Mouse (Mus musculus): ENCODE measurements at regions not wholly inside any gene's neighbourhood (a gene's known extent, or its start where the extent isn't known, plus 50 kb on each side); places are given as distances from the start of the nearest gene placed in this dataset.

- ATAC-seq (ENCODE audit: insufficient read depth), result no peak
Observed at GRCm38 (mm10) chr13:86274926-86275622, 228.4 kb upstream of the Cox7c start.

GRCm38 (mm10) chr13:86238054-86238453, 191.3 kb upstream of the Cox7c start:
- H3K9me3 ChIP-seq (ENCODE audit: control insufficient read depth, low read length), result no peaks in the 10 kb centered on the region
- H3K27ac ChIP-seq, result no peak overlapping the region
- H3K9ac ChIP-seq (replicated peaks), result no peak overlapping the region
- WGBS (ENCODE audit: insufficient replicate concordance), result 54% methylated on average over 1 of the region's 1 CpGs
- no peak overlapping the region for H3K4me2 ChIP-seq (ENCODE audit: low read depth)
- no peak for TF ChIP-seq EP300 (IDR thresholded peaks at IDR 0.05; ENCODE audit: low read depth)
- TF ChIP-seq CTCF (IDR thresholded peaks at IDR 0.05; ENCODE audit: low read depth), result no peak
- no peaks in the 10 kb centered on the region for H3K4me1 ChIP-seq (replicated peaks; ENCODE audit: control insufficient read depth in 2 of 2, insufficient read depth in 2 of 2, low read length in 1 of 2)
- ATAC-seq (ENCODE audit: insufficient read depth) (no peak), DNase-seq (ENCODE audit: low read depth in 3 of 3, low spot score in 3 of 3) (no peak)
- H3K4me3 ChIP-seq (ENCODE audit: insufficient read depth in 1 of 2, low read depth in 2 of 2, low read length in 2 of 2), result no peak overlapping the region
- H3K36me3 ChIP-seq (replicated peaks; ENCODE audit: control insufficient read depth, insufficient read depth, low read depth), result no peaks in the 10 kb centered on the region
- no peaks in the 10 kb centered on the region for H3K27me3 ChIP-seq (ENCODE audit: control insufficient read depth, insufficient read depth, low read length)

More at GRCm38 (mm10) chr13:86274926-86275622, 228.4 kb upstream of the Cox7c start:
- Histone ChIP-seq H3K9me3 (ENCODE audit: control insufficient read depth, low read length) (no peaks in the 10 kb centered on the region), H3K27me3 (ENCODE audit: control insufficient read depth, insufficient read depth, low read length) (no peaks in the 10 kb centered on the region), H3K4me3 (ENCODE audit: insufficient read depth in 1 of 2, low read depth in 2 of 2, low read length in 2 of 2) (no peak overlapping the region), H3K27ac (no peak overlapping the region), H3K9ac (replicated peaks) (no peak overlapping the region), H3K36me3 (replicated peaks; ENCODE audit: control insufficient read depth, insufficient read depth, low read depth) (no peaks in the 10 kb centered on the region), H3K4me2 (ENCODE audit: low read depth) (no peak overlapping the region), H3K4me1 (replicated peaks; ENCODE audit: control insufficient read depth in 2 of 2, insufficient read depth in 2 of 2, low read length in 1 of 2) (no peaks in the 10 kb centered on the region)
- DNase-seq (ENCODE audit: low read depth in 3 of 3, low spot score in 3 of 3), result no peak
- no peak for TF ChIP-seq CTCF (IDR thresholded peaks at IDR 0.05; ENCODE audit: low read depth)
- TF ChIP-seq EP300 (IDR thresholded peaks at IDR 0.05; ENCODE audit: low read depth), result no peak
- 41% methylated on average over 2 of the region's 2 CpGs for WGBS (ENCODE audit: insufficient replicate concordance)

- ATAC-seq (ENCODE audit: insufficient read depth), result no peak
- Histone ChIP-seq H3K4me3 (ENCODE audit: insufficient read depth in 1 of 2, low read depth in 2 of 2, low read length in 2 of 2) (no peak overlapping the region), H3K9ac (replicated peaks) (no peak overlapping the region), H3K36me3 (replicated peaks; ENCODE audit: control insufficient read depth, insufficient read depth, low read depth) (no peaks in the 10 kb centered on the region), H3K4me1 (replicated peaks; ENCODE audit: control insufficient read depth in 2 of 2, insufficient read depth in 2 of 2, low read length in 1 of 2) (no peaks in the 10 kb centered on the region), H3K4me2 (ENCODE audit: low read depth) (no peak overlapping the region), H3K9me3 (ENCODE audit: control insufficient read depth, low read length) (no peaks in the 10 kb centered on the region), H3K27ac (no peak overlapping the region), H3K27me3 (ENCODE audit: control insufficient read depth, insufficient read depth, low read length) (no peaks in the 10 kb centered on the region)
- WGBS (ENCODE audit: insufficient replicate concordance), result 54% methylated on average over 3 of the region's 3 CpGs
- no peak for DNase-seq (ENCODE audit: low read depth in 3 of 3, low spot score in 3 of 3)
- TF ChIP-seq CTCF (IDR thresholded peaks at IDR 0.05; ENCODE audit: low read depth) (no peak), EP300 (IDR thresholded peaks at IDR 0.05; ENCODE audit: low read depth) (no peak)
Observed at GRCm38 (mm10) chr13:86205641-86206040, 158.9 kb upstream of the Cox7c start.

- H3K4me1 ChIP-seq (replicated peaks; ENCODE audit: control insufficient read depth in 2 of 2, insufficient read depth in 2 of 2, low read length in 1 of 2), result no peaks in the 10 kb centered on the region
- TF ChIP-seq CTCF (IDR thresholded peaks at IDR 0.05; ENCODE audit: low read depth) (no peak), EP300 (IDR thresholded peaks at IDR 0.05; ENCODE audit: low read depth) (no peak)
- no peak for ATAC-seq (ENCODE audit: insufficient read depth)
- H3K36me3 ChIP-seq (replicated peaks; ENCODE audit: control insufficient read depth, insufficient read depth, low read depth), result no peaks in the 10 kb centered on the region
- no peak overlapping the region for H3K9ac ChIP-seq (replicated peaks)
- DNase-seq (ENCODE audit: low read depth in 3 of 3, low spot score in 3 of 3), result no peak
- H3K27me3 ChIP-seq (ENCODE audit: control insufficient read depth, insufficient read depth, low read length), result no peaks in the 10 kb centered on the region
- no peak overlapping the region for H3K4me3 ChIP-seq (ENCODE audit: insufficient read depth in 1 of 2, low read depth in 2 of 2, low read length in 2 of 2)
- H3K9me3 ChIP-seq (ENCODE audit: control insufficient read depth, low read length), result no peaks in the 10 kb centered on the region
- H3K4me2 ChIP-seq (ENCODE audit: low read depth), result no peak overlapping the region
- WGBS (ENCODE audit: insufficient replicate concordance), result 41% methylated on average over 2 of the region's 2 CpGs
- no peak overlapping the region for H3K27ac ChIP-seq
Observed at GRCm38 (mm10) chr13:86180496-86180895, 133.8 kb upstream of the Cox7c start.

GRCm38 (mm10) chr13:86147331-86147730, 100.6 kb upstream of the Cox7c start:
- Histone ChIP-seq H3K9me3 (ENCODE audit: control insufficient read depth, low read length) (no peaks in the 10 kb centered on the region), H3K27ac (no peak overlapping the region), H3K4me3 (ENCODE audit: insufficient read depth in 1 of 2, low read depth in 2 of 2, low read length in 2 of 2) (no peak overlapping the region), H3K9ac (replicated peaks) (no peak overlapping the region), H3K36me3 (replicated peaks; ENCODE audit: control insufficient read depth, insufficient read depth, low read depth) (no peaks in the 10 kb centered on the region), H3K4me2 (ENCODE audit: low read depth) (no peak overlapping the region), H3K27me3 (ENCODE audit: control insufficient read depth, insufficient read depth, low read length) (no peaks in the 10 kb centered on the region), H3K4me1 (replicated peaks; ENCODE audit: control insufficient read depth in 2 of 2, insufficient read depth in 2 of 2, low read length in 1 of 2) (no peaks in the 10 kb centered on the region)
- 63% methylated on average over 3 of the region's 3 CpGs for WGBS (ENCODE audit: insufficient replicate concordance)
- TF ChIP-seq CTCF (IDR thresholded peaks at IDR 0.05; ENCODE audit: low read depth), result no peak
- no peak for TF ChIP-seq EP300 (IDR thresholded peaks at IDR 0.05; ENCODE audit: low read depth)
- no peak for DNase-seq (ENCODE audit: low read depth in 3 of 3, low spot score in 3 of 3)
- ATAC-seq (ENCODE audit: insufficient read depth), result no peak

Measured in liver, embryonic 14.5 days (tissue).